Mouse (Mus musculus) megakaryocyte-erythroid progenitor cell, adult 5-6 weeks (primary cell): ENCODE measurements around the gene Nadk2. TPM values are rescaled to one million over a fixed set of nuclear protein-coding genes. Genes with fewer than 3 reads are reported as not detected.

Source experiments
- ATAC-seq: replicated peaks from 2 replicates; pipeline ENCODE4 v1.8.0; 2016; ENCODE audit warnings: mild to moderate bottlenecking, inconsistent platforms; ENCODE audit not compliant: severe bottlenecking, poor library complexity, low FRiP score, low TSS enrichment
- total RNA-seq, 2 experiments: library from RNA; stranded (forward) in 1 of 2; stranded (reverse) in 1 of 2; fragments of 200-1000, 215-1000 nt in 1 of 2; fragments of >200 nt in 1 of 2; fragmentation: Nextera tagmentation in 1 of 2; gene quantifications; 2 replicates each; pipeline ENCODE4 v1.2.3; 2014 to 2017

Nadk2 gene
- total RNA-seq (2014; fragmentation: Nextera tagmentation) (100 and 113 TPM in 2 replicates), total RNA-seq (2017) (151 and 170 TPM in 2 replicates)

DNA sequence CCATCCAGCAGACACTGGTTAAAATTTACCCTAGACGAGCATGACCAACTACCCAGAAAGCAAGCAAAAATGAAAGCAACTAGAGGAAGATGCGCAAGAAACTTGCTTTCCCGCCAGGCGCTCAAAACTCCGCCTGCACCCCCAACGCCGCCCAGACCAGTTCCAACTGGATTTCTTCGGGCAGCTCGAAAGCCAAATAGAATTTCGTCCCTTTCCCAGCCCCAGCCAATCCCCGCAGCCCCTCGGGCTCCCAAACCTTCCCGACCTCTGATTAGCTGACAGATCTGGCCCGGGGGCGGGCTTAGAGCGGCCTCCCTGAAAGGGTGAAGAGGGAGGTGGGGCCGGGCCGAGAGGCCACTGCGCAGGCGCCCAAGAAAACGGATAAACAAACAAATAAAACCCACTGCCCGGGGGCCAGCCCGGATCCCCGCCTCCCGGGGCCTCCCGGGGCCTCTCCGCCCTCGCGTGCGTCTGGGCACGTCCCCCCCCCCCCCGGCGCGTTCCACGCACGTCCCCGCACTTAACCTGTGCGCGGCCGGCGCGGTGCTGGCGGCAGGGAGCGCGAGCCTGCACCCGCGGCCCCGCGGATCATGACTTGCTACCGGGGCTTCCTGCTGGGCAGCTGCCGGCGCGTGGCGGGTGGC, at the start of gene Nadk2:
Gene Nadk2, plus strand, starts transcription at position 349 of the 644 bp plus-strand sequence.
- peak; percentile 81 for ATAC-seq

DNA sequence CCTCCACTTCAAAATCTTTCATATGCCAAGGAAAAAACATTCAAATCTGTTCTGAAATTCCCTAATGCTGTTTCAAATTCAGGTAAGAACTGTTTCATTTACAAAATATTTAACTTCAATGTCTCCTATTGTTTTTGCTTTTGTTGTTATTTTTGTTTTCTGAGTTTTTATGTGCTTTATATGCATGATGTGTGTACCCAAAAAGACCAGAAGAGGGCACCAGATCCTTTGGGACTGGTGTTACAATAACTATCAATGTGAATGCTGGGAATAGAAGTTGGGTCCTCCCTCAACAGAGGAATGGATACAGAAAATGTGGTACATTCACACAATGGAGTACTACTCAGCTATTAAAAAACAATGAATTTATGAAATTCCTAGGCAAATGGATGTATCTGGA, 15.4 kb upstream of the Nadk2 start:
- ATAC-seq: no peak

DNA sequence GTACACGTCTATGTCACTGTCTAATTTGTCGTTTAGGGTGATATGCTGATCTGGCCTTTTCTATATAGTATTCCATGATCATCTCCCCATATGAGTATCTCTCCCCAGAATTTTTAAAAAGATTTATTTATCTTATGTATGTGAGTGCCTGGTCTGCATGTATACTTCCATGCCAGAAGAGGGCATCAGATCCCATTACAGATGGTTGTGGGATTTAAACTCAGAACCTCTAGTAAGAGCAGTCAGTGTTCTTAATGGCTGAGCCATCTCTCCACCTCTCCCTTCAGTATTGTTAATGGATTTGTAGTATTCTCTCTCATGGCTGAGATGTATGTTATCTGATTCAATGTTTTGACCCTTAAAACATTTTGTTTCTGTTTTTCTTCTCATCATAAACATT, 11.2 kb upstream of the Nadk2 start:
- ATAC-seq: no peak; the same call in 1 of the 2 replicates

DNA sequence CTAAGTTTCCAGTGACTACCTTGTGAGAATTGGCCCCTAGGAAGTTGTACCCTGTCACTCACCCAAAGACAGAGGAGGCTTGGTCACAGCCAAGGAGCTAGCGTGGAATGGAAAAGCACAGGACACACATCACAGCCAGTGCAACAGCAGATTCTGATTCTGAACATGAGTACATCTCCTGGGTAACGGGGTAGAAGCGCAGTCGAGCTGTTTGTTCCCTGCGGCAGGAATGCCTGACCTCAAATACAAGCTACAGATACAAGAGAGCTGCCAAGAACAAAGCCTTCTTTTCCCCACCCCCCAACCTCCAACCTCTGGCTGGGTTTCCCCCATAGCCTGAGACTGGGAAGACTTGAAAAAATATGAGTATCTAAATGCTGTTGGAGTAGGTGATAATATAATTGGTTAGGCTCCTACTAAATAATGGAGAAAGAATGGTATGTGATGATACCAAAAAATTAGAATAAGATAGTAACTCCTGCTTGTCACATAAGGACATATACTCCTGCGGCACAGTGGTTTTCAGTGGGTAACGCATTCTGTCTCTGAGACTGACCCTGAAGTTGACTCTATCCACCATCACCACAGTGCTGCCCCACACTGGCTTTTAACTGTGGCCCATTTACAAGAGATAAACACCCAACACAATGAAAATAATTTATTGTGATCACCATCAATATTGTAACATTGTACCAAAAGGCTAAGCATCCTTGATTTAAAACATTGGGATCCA, 9.7 kb upstream of the Nadk2 start:
- no peak for ATAC-seq

GRCm38 (mm10) chr15:9068881-9069280, 2.2 kb upstream of the Nadk2 start:
- ATAC-seq: no peak

DNA sequence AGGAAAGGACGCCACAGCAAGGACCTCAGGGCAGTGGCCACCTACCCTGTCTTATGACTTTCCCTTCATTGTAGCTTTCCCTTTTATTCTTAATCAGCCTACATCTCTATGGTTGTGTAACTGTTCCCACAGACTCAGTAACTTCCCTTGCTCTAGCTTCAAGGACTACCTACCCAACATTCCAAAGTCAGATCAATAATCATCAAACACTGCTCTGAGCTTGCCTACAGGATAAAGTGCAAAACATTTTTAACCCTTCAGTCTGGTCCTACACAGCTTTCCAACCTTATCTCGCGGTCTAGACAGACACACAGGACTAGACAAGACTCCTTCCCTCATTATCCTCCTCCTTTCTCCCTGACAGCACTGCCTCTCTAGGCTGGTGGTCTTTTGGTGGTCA, 707 bp upstream of the Nadk2 start:
- peak; percentile 5; the same call in 1 of the 2 replicates for ATAC-seq

DNA sequence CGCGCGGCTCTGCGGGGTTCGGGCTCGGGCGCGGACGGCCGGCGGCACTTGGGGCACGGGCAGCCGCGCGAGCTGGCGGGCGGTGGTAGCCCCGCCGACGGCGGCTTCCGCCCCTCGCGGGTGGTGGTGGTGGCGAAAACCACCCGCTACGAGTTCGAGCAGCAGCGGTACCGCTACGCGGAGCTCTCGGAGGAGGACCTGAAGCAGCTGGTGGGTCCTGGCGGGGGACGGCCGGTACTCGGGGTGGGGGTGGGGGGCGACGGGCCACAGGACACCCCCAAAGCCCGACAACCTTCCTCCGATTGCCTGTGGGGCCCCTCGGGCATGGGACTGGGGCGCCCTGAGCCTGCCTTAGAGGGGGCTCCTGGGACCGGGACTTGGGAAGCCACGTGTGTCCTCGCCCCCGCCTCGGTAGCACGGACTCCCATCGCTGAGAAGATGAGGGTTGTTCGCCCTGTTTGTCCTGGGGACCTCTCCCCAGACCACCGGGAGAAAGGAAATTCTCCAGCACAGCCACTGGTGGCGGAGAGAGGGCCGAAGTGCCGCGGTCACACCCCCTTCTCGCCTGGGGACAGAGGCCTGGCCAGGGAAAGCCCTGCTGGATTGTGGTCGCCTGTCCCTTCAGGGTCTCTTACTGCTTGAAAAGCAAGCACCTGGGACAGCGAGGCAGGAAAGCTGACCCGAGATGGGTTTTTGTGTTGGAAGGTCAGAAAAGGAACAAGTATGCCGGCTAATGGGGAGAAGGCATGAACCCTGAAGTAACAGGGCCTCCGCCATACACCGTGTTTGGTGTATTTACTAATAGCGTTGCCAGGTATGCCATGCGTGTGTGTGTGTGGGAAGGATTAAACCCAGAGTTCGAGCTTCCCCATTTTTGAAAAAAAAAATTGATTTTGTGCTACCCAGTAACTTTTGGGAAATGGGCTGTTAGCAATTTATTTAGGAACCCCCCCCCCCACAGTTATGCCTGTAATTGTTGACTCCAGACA, 790 bp downstream of the Nadk2 start:
- no peak for ATAC-seq

- ATAC-seq: no peak
These were observed 1.6 kb downstream of the Nadk2 start for GRCm38 (mm10) chr15:9072630-9073029.

DNA sequence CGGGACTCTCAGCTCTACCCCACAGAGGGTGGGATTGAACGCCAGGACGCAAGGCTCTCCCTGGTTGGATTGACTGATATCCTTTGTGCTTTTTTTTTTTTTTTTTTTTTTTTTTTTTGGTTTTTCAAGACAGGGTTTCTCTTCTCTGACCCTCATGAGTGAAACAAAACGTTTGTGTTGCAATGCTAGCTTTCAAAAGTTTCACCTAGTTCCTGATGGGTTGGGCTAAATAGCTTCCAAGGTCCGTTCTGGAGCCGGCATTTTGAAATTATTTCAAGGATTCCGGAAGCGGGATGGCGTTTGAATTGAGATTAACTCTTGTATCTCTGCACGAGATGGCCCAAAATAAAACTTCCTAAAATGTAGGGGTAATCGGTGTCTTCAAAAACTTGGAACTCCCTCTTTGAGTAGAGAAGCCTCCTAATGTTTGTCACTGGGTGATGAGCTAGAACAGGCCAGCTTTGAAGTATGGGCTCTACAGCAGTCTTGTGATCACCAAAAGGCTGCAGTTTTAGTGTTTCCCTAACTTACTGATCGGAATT, 2.1 kb downstream of the Nadk2 start:
- ATAC-seq: no peak

GRCm38 (mm10) chr15:9073684-9074083, 2.6 kb downstream of the Nadk2 start:
- ATAC-seq: no peak

DNA sequence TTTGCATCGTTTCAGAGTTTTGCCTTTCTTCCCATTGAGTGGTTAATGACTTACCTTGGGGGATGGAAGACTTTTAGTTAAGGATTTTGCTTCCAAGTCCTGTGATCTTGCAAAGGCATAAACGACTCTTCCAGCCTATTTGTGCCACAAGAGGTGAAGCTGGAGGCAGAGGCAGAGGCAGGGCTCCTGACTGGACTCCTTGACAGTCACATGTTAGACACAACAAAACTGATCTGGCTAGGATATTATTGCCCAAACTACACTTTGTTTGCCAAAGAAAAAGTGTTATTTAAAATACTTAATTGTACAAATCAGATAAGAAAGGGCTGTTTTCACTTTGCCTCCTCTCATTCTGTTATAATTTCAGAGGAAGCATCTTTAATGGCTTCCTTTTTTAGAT, 3.1 kb downstream of the Nadk2 start:
- no peak for ATAC-seq

- peak; percentile 66 for ATAC-seq
These were observed 3.6 kb downstream of the Nadk2 start for GRCm38 (mm10) chr15:9074671-9075070.

- ATAC-seq: no peak
These were observed 4.6 kb downstream of the Nadk2 start for GRCm38 (mm10) chr15:9075608-9076200.

DNA sequence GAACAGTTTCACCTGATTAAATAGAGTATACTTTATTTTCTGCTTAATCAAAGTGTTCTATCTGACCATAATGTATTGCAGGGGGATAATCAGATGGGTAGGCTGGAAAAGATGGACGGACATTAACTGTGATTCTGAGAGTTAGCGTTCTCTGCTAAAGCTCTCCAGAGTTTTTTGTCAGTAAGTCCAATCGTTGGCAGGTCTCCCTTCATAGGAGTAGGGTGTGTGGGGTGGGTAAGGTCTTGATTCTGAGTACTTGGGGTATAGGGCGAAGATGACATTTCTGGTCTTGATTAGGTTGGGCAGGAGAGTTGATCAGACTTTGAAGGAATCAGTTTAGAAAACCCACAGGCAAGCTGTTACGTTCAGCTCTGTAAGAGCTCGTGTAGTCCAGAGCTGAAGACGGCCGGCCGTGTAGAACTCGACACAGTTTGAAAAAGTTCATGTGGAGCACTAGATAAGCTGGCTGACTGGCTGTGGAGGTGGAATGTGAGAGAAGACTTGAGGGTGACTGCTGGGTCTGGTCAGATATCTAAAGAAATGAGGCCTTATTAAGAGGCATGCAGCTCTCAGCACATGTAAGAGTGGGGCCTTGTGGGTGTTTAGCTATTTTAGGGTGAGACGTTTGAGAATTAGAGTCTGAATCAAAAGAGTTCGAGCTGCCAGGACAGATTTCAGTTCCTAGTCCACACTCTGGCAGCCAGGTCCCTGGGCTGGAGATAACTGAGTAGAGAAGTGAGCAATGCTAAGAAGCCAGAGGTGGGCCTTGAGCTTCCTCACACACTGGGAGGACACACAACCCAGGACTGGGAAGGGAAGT, 7.6 kb downstream of the Nadk2 start:
- peak; percentile 69 for ATAC-seq

DNA sequence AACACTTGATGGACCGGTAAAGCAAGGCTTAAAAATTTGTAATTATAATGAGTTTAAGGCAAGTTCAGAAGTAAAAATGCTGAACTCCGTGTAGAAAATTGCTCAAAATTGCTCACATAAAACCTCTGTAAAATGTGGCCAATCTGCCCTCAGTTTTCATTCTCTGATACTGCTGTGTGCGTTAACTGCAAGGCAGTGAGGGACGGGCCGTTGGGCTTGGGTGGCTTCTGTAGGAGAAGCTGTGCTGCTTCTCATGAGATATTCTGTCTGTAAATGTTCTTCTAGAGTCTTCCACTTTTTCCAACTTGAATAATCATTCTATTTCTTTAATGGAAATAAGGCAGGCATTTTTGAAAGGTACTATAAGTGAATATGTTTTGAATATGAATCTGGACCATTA, 8.6 kb downstream of the Nadk2 start:
- no peak for ATAC-seq

GRCm38 (mm10) chr15:9080206-9080605, 9.1 kb downstream of the Nadk2 start:
- peak; percentile 23 for ATAC-seq

DNA sequence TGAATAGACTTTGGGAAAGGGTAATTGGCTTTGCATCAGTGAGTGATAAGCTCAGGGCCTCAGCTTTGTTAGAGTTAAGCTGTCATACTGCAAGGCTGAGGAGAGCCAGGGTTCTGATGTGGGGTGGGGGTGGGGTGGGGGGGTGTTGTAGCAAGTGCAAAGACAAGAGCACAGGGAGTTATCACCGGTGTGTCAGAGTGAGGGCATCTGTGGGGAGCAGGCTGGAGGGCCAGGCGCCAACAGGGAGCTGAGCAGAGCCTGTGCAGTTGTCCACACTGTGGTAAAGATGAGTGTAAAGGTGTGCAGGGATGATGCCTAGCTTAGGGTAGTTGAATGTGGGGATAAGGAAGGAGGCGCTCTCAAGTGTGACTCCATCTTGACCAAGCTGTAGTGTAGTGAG, 10.2 kb downstream of the Nadk2 start:
- peak; percentile 48 for ATAC-seq

DNA sequence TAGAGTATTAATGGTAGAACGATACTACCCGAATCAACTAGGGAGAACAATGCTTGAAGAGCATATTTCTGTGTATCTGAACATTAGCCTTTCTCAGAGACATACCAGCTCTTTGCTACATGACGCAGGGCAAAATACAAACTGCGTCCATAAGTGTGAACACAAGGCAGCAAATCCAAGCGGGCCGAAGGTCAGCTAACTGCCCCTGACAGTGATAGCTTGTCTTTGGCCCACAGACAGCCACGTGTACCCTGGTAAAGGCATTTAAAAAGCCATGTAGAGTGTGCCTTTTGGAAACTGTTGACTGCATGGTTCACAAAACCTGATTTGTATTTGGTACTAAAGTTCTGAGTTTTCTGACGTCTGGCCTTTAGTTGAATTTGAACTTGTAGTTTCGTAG, 11.7 kb downstream of the Nadk2 start:
- no peak for ATAC-seq
